Mouse (Mus musculus) cerebellum, postnatal 10 days (tissue): ENCODE results near the gene Olfr164.
A peak's percentile ranks its signal among the peaks of the same experiment; 100 is the strongest.

Experiments used
- DNase-seq, 2 experiments: peaks; one replicate each; pipeline ENCODE4 v3.0.0; 2021; ENCODE audit warnings: mixed read lengths in 2 of 2

The Olfr164 gene

GRCm38 (mm10) chr16:19313964-19314363 lies at the start of gene Olfr164:
Gene Olfr164, minus strand, starts transcription at chr16:19314064.
- DNase-seq, result no peak

- no peak for DNase-seq
Measured at GRCm38 (mm10) chr16:19349111-19349510, 35.2 kb upstream of the Olfr164 start.

GRCm38 (mm10) chr16:19263235-19263634 lies 50.6 kb downstream of the Olfr164 start:
- no peak for DNase-seq

- no peak for DNase-seq
Measured at GRCm38 (mm10) chr16:19260780-19261179, 53.1 kb downstream of the Olfr164 start.

- no peak for DNase-seq
Measured at GRCm38 (mm10) chr16:19245835-19246234, 68.0 kb downstream of the Olfr164 start.

- no peak for DNase-seq
Measured at GRCm38 (mm10) chr16:19241539-19242025, 72.3 kb downstream of the Olfr164 start.

GRCm38 (mm10) chr16:19240792-19241538 lies 72.9 kb downstream of the Olfr164 start:
- DNase-seq, result no peak

GRCm38 (mm10) chr16:19236719-19237118 lies 77.1 kb downstream of the Olfr164 start:
- DNase-seq, result peak; percentile 1 to 3
